Mouse (Mus musculus): Measurements from ENCODE around the gene Nps.
"Not testable (repeated sequence)": the region's sequence is repeated elsewhere in the genome, so short reads cannot be mapped to it uniquely, and the experiment has no call there.

Nps gene

GRCm38 (mm10) chr7:135258053-135258753, at the start of gene Nps:
Gene Nps (plus strand): TSS chr7:135258703.
- DNase-seq (ENCODE audit: low spot score): not testable (repeated sequence)

- no peak for DNase-seq (ENCODE audit: low spot score)
These were observed 49.4 kb upstream of the Nps start for GRCm38 (mm10) chr7:135208947-135209567.

- DNase-seq (ENCODE audit: low spot score): no peak
These were observed 48.2 kb upstream of the Nps start for GRCm38 (mm10) chr7:135210296-135210695.

GRCm38 (mm10) chr7:135210831-135211230, 47.7 kb upstream of the Nps start:
- DNase-seq (ENCODE audit: low spot score): no peak

DNA sequence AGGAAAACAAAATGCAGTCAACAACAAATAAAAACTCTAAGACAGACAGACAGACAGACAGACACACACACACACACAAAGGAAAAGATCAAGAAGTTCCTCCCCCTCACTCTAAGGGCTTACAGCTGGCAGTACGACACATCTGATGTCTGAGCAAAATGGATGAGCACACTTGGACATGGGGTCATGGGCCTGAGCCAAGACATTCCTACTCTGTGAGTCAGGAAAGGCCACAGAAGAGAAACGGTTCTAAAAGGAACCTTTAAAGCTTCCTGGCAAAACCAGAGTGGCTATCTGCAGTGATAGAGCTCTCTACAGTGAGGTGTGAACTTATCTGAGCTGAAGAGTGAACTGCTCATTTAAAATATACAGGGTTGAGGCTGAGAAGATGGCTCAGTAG, 46.0 kb upstream of the Nps start:
- DNase-seq (ENCODE audit: low spot score): no peak

DNA sequence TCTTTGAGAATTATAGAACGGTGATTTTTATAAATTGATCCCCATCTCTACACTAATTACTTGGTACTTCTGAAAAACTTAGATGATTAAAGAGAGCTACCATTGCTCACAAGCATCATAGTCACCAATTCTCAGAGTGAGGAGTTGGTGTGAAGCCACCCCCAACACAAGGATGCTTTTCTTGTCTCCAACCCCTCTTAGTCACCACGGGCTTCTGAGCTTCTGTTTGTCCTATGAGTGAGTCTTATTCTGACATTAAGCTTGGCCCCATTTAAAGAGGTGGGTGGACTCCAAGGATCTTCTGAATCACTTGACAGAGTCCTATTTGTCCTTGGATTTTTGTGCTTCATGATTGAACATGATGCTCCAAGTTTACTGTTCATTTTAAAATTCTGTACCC, 37.0 kb upstream of the Nps start:
- DNase-seq (ENCODE audit: low spot score): no peak

DNA sequence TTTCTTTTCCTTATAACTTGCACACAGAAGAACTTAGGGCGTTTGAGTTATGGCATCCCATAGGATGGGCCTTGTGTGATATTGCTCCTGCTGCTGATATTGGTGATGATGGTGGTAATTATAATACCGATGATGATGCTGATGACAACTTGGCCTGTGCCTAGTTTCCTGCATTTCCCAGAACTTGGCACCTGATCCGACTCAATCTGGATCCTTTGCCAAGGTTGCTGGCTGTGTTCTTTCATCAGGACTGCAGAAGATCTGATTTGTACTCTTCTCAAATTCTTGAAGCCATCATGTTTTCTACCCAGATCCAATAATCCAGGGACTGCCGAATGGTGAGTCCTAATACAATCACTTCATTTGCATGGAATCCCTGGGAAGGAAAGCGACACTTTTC, 32.5 kb upstream of the Nps start:
- no peak for DNase-seq (ENCODE audit: low spot score)

GRCm38 (mm10) chr7:135237152-135237551, 21.4 kb upstream of the Nps start:
- no peak for DNase-seq (ENCODE audit: low spot score)

- no peak for DNase-seq (ENCODE audit: low spot score)
These were observed 19.1 kb upstream of the Nps start for GRCm38 (mm10) chr7:135239441-135239840.

DNA sequence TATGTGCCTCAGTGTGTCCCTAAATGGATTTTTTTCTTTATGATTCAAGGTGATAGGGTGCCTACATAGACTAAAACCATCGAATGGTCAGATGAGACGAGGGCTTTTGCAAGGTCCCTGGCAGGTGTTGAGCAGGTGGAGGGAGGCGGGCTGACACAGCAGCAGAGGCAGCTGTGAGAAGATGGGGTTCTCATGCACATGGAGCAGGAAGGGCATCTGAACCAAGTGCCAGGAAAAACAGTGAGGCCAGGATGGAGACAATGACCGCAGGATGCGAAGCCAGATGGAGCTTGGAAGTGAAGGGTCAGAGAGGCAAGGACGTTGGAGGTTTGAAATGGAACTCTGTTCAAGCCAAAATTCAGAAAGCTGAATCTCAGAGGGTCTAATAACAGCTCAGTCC, 18.5 kb upstream of the Nps start:
- no peak for DNase-seq (ENCODE audit: low spot score)

DNA sequence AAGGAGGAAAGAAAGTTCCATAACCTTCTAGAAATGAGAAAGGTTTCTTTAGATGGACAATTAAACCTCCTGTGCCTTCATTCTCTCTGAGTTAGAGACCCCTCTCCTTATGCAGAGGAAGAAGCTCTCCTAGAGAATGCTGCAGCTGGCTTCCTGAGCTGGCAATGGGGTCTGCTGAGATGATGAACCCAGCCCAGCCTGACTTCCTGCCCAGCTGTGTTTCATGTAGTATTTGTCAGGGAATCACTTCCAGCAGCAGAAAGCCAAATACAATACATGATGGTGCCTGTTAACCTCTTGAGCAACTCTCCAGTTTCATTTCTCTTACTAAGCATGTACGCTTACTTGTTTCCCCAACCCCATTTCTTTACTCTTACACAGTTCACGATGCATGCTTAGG, 17.9 kb upstream of the Nps start:
- DNase-seq (ENCODE audit: low spot score): no peak

DNA sequence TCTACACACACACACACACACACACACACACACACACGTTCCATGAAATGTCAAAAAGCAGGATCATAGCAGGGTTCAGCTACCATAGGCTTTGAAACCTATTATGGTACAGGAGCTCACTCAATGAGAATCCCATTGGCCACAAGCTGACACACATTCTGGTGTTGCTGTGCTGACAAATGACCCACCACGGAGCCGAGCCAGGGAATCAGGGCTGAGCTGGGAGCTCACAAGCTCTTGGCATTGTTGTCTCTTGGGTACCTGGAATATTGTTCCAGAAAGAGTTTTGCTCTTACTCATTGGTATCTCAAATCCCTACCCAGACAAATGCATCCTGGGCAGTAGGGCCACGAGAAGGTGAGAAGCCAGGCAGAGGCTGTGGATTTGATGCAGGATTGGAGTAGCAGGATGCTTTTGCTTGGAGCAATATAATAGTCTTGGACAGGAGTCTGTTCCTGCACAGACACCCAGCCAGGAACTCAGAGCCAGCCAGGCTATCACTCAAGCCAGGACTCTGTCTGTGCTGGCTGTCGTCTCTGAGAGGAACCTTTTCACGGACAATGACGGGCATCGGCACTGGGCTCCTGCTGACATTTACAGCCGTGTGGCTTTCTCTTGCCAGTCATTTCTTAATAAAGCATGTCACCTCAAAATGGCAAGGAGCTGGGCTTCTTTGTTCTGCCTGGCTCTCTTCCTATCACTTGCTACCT, 14.2 kb upstream of the Nps start:
- no peak for DNase-seq (ENCODE audit: low spot score)

- no peak for DNase-seq (ENCODE audit: low spot score)
These were observed 12.1 kb upstream of the Nps start for GRCm38 (mm10) chr7:135246386-135246785.

DNA sequence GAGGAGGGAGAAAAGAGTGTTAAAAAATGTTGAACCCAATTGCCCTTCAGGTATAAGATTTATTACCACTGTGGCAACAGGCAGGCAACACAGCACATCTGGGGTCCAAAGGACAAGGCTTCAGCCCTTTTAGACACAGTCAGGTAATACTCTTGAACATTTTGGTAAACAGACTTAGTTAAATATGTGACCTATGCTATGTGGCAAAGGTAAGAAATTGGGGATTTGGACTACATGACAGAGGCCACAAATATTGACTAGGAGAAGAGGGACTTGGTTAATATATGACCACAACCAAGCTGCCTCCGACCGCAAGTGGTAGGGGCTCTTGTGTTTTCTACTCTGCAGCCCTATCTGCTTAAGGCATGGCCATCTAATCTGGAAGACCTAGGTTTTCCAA, 5.3 kb upstream of the Nps start:
- no peak for DNase-seq (ENCODE audit: low spot score)

- DNase-seq (ENCODE audit: low spot score): no peak
These were observed 4.1 kb upstream of the Nps start for GRCm38 (mm10) chr7:135254423-135254822.

DNA sequence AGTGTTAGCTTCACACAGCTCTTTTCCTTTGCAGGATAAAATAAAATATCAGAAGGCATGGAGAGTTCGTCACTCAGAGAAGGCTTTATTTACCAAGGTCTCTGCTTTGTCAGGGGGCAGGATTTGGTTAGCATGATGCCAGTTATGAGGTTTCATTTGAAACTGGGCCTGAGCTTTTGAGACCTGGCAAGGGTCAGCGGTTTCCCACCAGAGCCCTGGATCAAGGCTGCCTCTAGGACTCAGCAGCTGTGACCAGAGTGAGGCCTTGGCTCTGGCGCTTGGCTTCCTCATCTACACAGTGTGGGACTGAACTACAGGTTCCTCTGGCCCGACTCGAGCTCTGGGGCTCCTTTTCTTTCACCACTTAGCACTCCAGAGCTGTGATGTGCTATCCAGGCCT, 12.5 kb downstream of the Nps start:
- DNase-seq (ENCODE audit: low spot score): no peak

GRCm38 (mm10) chr7:135283212-135283611, 24.7 kb downstream of the Nps start:
- DNase-seq (ENCODE audit: low spot score): no peak

GRCm38 (mm10) chr7:135289976-135290375, 31.5 kb downstream of the Nps start:
- no peak for DNase-seq (ENCODE audit: low spot score)

DNA sequence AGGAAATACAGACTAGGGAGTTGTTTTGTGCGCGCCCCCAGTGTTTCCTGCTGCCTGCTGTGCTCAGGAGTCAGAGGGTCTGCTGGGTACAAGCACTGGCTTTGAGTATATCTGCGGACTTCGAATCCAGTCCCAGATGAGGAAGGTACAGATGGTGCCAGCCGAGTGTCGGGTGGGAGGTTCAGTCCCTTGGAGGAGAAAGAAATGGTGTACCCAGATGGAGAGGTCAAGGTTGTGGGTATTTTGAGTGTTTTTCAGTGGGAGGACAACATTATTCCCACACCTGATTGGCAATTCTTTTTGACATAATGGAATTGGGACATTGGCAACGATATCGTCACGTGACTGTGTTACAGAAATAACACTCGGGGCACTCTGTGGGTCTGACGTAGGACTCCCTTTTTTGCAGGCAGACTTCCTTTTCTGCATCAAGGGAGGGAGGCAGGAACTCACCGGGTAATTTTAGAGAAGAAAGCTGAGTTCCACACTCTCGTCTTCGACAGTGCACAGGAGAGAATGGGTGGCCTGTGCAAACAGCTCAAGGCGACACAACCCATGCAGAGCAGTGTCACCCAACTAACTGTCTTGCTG, 33.2 kb downstream of the Nps start:
- no peak for DNase-seq (ENCODE audit: low spot score)

- DNase-seq (ENCODE audit: low spot score): no peak
These were observed 36.0 kb downstream of the Nps start for GRCm38 (mm10) chr7:135294498-135294897.

- no peak for DNase-seq (ENCODE audit: low spot score)
These were observed 46.0 kb downstream of the Nps start for GRCm38 (mm10) chr7:135304496-135304895.
